Mouse (Mus musculus) intestine, embryonic 16.5 days (tissue): ENCODE data around the gene Crkl. TPM values are rescaled to one million over a fixed set of nuclear protein-coding genes. Genes with fewer than 3 reads are reported as not detected.

Experiments used
- ATAC-seq: fragments of 200-750 bp; cut with Nextera tagmentation; 2 replicates; pipeline ENCODE4 v1.8.0; 2017; ENCODE audit warnings: moderate TSS enrichment, moderate library complexity
- H3K27ac ChIP-seq: fragments of 300-500 bp; sonication (generic); 2 replicates; pipeline ENCODE4 v1.5.1; 2014; ENCODE audit warnings: mild to moderate bottlenecking, low read length
- H3K27me3 ChIP-seq: fragments of 300-500 bp; sonication (generic); replicated peaks from 2 replicates; pipeline ENCODE4 v1.6.1; 2014; ENCODE audit warnings: low read length, control low read depth, mixed read lengths; ENCODE audit not compliant: control insufficient read depth, insufficient read depth
- H3K36me3 ChIP-seq: fragments of 300-500 bp; sonication (generic); 2 replicates; pipeline ENCODE4 v1.6.1; 2014; ENCODE audit warnings: low read length, control low read depth; ENCODE audit not compliant: control insufficient read depth, insufficient read depth
- H3K4me1 ChIP-seq: fragments of 300-500 bp; sonication (generic); 2 replicates; pipeline ENCODE4 v1.6.1; 2014; ENCODE audit warnings: low read length, control low read depth, mixed read lengths; ENCODE audit not compliant: control insufficient read depth, insufficient read depth
- H3K4me2 ChIP-seq: fragments of 300-500 bp; sonication (generic); 2 replicates; pipeline ENCODE4 v1.6.1; 2014; ENCODE audit warnings: low read depth, low read length, control low read depth
- H3K4me3 ChIP-seq: fragments of 300-500 bp; sonication (generic); 2 replicates; pipeline ENCODE4 v1.5.1; 2014; ENCODE audit warnings: mild to moderate bottlenecking, low read length
- H3K9ac ChIP-seq: fragments of 300-500 bp; sonication (generic); 2 replicates; pipeline ENCODE4 v1.6.1; 2014; ENCODE audit warnings: low read depth, low read length
- H3K9me3 ChIP-seq: fragments of 300-500 bp; sonication (generic); 2 replicates; pipeline ENCODE4 v1.6.1; 2016; ENCODE audit warnings: low read length, control low read depth; ENCODE audit not compliant: control insufficient read depth
- WGBS: fragments of 180-500 bp; shearing (Covaris S2); extraction: QIAGEN DNeasy Blood & Tissue Kit; methylation state at CpG from one replicate; pipeline ENCODE4 v1.1.7; 2014; 5-methylcytosine and 5-hydroxymethylcytosine counted together
- polyA plus RNA-seq: library from polyadenylated mRNA; unstranded; fragments of >200 nt; fragmentation: Nextera tagmentation; extraction: Ambion mirVana; gene quantifications from 2 replicates; pipeline ENCODE4 v1.2.1, GENCODE M21; 2015

The Crkl gene
- polyA plus RNA-seq, 1 experiment from 2014 or later, result 42.9 TPM

DNA sequence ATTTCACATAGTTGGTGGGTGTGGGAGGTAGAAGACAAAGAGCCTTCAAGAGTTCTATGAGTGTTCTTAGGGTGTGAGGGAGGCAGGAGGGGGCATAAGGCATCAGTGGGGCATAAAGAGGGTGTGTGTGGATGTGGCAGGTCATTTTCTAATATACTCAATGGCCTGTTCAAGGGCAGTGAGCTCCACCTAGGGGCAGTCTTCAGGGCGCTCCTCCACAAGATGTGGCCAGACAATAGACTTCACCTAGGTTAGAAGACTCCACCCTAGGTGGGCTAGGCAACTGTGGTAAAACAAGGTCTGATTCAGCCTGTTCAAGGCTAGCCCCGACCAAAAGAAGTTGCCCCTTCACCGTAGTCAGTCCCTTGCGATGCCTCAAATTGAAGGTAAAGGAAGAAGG lies 80.5 kb downstream of the Crkl start:
- H3K27me3 ChIP-seq, result no peaks in the 10 kb centered on the region
- H3K9ac ChIP-seq, result no peak overlapping the region
- peaks cover 9% of the 10 kb centered on the region for H3K36me3 ChIP-seq
- WGBS, result 57% methylated on average over 4 of the region's 4 CpGs
- H3K9me3 ChIP-seq, result no peaks in the 10 kb centered on the region
- H3K4me3 ChIP-seq, result no peak overlapping the region
- ATAC-seq, result no peak
- H3K4me2 ChIP-seq, result no peak overlapping the region
- H3K4me1 ChIP-seq, result peaks cover 14% of the 10 kb centered on the region
- no peak overlapping the region for H3K27ac ChIP-seq

- Histone ChIP-seq H3K36me3 (peaks cover 4% of the 10 kb centered on the region), H3K9ac (no peak overlapping the region), H3K27ac (no peak overlapping the region), H3K4me2 (no peak overlapping the region), H3K4me3 (no peak overlapping the region), H3K27me3 (no peaks in the 10 kb centered on the region), H3K4me1 (peaks cover 14% of the 10 kb centered on the region), H3K9me3 (no peaks in the 10 kb centered on the region)
- WGBS, result 74% methylated on average over 14 of the region's 14 CpGs
- ATAC-seq, result no peak
These were observed 81.0 kb downstream of the Crkl start for GRCm38 (mm10) chr16:17532676-17533329.

DNA sequence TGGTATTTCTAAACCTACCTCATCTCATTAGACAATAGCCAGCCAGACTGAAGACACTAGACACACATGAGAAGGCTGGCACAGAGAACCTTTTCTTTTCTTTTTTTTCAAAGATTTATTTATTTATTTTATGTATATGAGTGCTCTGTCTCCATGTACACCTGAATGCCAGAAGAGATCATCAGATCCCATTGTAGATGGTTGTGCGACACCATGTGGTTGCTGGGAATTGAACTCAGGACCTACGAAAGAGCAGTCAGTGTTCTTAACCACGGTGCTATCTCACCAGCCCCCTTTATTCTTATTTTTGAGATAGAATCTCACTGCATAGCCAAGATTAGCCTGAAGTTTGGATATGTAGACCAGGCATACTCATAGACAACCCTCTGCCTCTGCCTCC lies 84.8 kb downstream of the Crkl start:
- Histone ChIP-seq H3K9me3 (no peaks in the 10 kb centered on the region), H3K9ac (no peak overlapping the region), H3K4me1 (peaks cover 3% of the 10 kb centered on the region), H3K36me3 (no peaks in the 10 kb centered on the region), H3K27me3 (no peaks in the 10 kb centered on the region), H3K4me3 (no peak overlapping the region), H3K4me2 (no peak overlapping the region), H3K27ac (no peak overlapping the region)
- WGBS, result 88% methylated on average over 3 of the region's 3 CpGs
- no peak for ATAC-seq

Other genes with a start within 250 kb of the Crkl start
- gene Ube2l3, start 249.3 kb upstream of the Crkl start, polyA plus RNA-seq, result 358 and 374 TPM in 2 replicates
- gene Rimbp3, start 243.4 kb upstream of the Crkl start, polyA plus RNA-seq, result 0.48 and 0.49 TPM in 2 replicates
- 5.3 and 5.5 TPM in 2 replicates for gene Hic2, start 218.4 kb upstream of the Crkl start, polyA plus RNA-seq
- 14.5 and 15.2 TPM in 2 replicates for gene Tmem191c, start 175.9 kb upstream of the Crkl start, polyA plus RNA-seq
- gene Serpind1, start 120.6 kb upstream of the Crkl start, polyA plus RNA-seq, result 2.0 and 4.8 TPM in 2 replicates
- gene Snap29, start 46.0 kb upstream of the Crkl start, polyA plus RNA-seq, result 15.2 and 15.9 TPM in 2 replicates
- 23.1 and 28.6 TPM in 2 replicates for gene Pi4ka, start 45.7 kb upstream of the Crkl start, polyA plus RNA-seq
- 8.9 and 9.7 TPM in 2 replicates for gene Aifm3, start 37.6 kb downstream of the Crkl start, polyA plus RNA-seq
- gene Lztr1, start 56.7 kb downstream of the Crkl start, polyA plus RNA-seq, result 96.8 and 128 TPM in 2 replicates
- gene Thap7, start 79.1 kb downstream of the Crkl start, polyA plus RNA-seq, result 59.3 and 61.4 TPM in 2 replicates
- 0.17 and 0.31 TPM in 2 replicates for gene Lrrc74b, start 109.3 kb downstream of the Crkl start, polyA plus RNA-seq
- gene P2rx6, start 109.9 kb downstream of the Crkl start, polyA plus RNA-seq, result 0.48 and 1.1 TPM in 2 replicates
- 36.2 and 38.1 TPM in 2 replicates for gene Slc7a4, start 131.2 kb downstream of the Crkl start, polyA plus RNA-seq
- 24.5 and 24.9 TPM in 2 replicates for gene Smpd4, start 167.4 kb downstream of the Crkl start, polyA plus RNA-seq
- 5.0 and 5.3 TPM in 2 replicates for gene Ccdc74a, start 194.5 kb downstream of the Crkl start, polyA plus RNA-seq